Mouse (Mus musculus) T-helper 1 cell (primary cell): ENCODE data around the gene Iqch.

Experiments used
- in situ Hi-C: fragments of 300-600 bp; cut with MboI, MseI; formaldehyde crosslinking; loops from one replicate; pipeline ENCODE4 v1.15.1; 2025; ENCODE audit warnings: high pct_unique_total_duplicates

Gene Iqch

DNA sequence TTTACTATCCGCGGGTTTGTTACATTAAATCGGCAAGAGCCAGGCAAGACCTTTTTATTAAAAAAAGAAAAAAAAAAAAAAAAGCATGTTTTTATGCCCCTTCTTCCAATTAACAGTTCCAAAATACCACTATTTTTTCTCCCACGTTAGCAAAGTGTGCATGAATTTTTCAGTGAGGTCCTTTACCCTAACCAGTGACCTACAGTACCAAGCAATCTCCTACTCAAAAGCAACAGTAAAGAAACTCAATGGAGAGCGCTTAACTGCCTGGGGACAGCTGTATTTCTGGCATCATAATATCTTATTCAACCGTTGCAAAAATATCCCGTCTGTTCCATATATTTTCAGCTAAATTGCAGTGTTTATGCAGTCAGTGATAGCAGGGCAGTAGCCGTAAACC, 224.1 kb downstream of the Iqch start:
- in situ Hi-C loops, result no loop called here

GRCm38 (mm10) chr9:63377270-63378142, 224.8 kb downstream of the Iqch start, which contains the start of gene Map2k5:
Gene Map2k5, minus strand, starts transcription at chr9:63377902.
- in situ Hi-C loops, result no loop called here

GRCm38 (mm10) chr9:63373315-63373714, 229.0 kb downstream of the Iqch start:
- in situ Hi-C loops, result no loop called here

DNA sequence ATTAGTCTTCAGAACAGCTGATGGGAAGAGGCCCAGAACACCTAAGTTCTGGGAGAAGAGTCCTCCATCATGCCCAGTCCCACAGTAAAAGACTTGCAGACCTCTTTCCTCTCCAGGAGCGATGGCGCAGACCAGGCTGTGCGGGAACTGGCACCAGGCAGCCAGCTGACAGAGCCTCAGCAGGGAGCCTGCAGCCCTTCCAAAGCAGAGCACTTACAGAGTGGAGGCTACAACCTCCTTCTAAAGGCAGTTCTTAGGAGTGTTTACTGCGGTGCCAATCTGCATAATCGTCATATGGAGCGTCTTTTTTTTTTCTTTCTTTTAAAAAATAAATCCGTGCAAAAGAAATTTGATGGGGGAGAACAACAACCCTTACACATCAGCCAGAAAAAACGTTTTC, 229.8 kb downstream of the Iqch start:
- in situ Hi-C loops, result no loop called here
